Mouse (Mus musculus) liver, embryonic 12.5 days (tissue): ENCODE results near the gene Actb. TPM values are rescaled to one million over a fixed set of nuclear protein-coding genes. Genes with fewer than 3 reads are reported as not detected.
"Not testable (repeated sequence)": the region's sequence is repeated elsewhere in the genome, so short reads cannot be mapped to it uniquely, and the experiment has no call there.

Experiments
- ATAC-seq: fragments of 200-750 bp; cut with Nextera tagmentation; 2 replicates; pipeline ENCODE4 v1.8.0; 2017; ENCODE audit warnings: moderate number of reproducible peaks, mild to moderate bottlenecking, moderate library complexity
- H3K27ac ChIP-seq: fragments of 300-500 bp; sonication (generic); 2 replicates; pipeline ENCODE4 v1.5.1; 2016; ENCODE audit warnings: mild to moderate bottlenecking
- H3K27me3 ChIP-seq: fragments of 300-500 bp; sonication (generic); replicated peaks from 2 replicates; pipeline ENCODE4 v1.6.1; 2016; ENCODE audit warnings: mild to moderate bottlenecking, moderate library complexity
- H3K36me3 ChIP-seq: fragments of 300-500 bp; sonication (generic); 2 replicates; pipeline ENCODE4 v1.6.1; 2016; ENCODE audit warnings: mild to moderate bottlenecking, moderate library complexity
- H3K4me1 ChIP-seq: fragments of 300-500 bp; sonication (generic); 2 replicates; pipeline ENCODE4 v1.6.1; 2016
- H3K4me2 ChIP-seq: fragments of 300-500 bp; sonication (generic); 2 replicates; pipeline ENCODE4 v1.6.1; 2016; ENCODE audit warnings: mild to moderate bottlenecking, moderate library complexity
- H3K4me3 ChIP-seq: fragments of 300-500 bp; sonication (generic); 2 replicates; pipeline ENCODE4 v1.5.1; 2016; ENCODE audit warnings: mild to moderate bottlenecking, moderate library complexity
- H3K9ac ChIP-seq: fragments of 300-500 bp; sonication (generic); 2 replicates; pipeline ENCODE4 v1.6.1; 2016; ENCODE audit warnings: mild to moderate bottlenecking, moderate library complexity
- H3K9me3 ChIP-seq: fragments of 300-500 bp; sonication (generic); replicated peaks from 2 replicates; pipeline ENCODE4 v1.6.1; 2016; ENCODE audit warnings: mild to moderate bottlenecking, moderate library complexity
- WGBS: fragments of 180-500 bp; shearing (Covaris S2); methylation state at CpG from one replicate; pipeline ENCODE4 v1.1.7; 2016; ENCODE audit not compliant: insufficient replicate concordance; 5-methylcytosine and 5-hydroxymethylcytosine counted together
- polyA plus RNA-seq: library from polyadenylated mRNA; unstranded; fragments of >200 nt; fragmentation: Nextera tagmentation; extraction: Ambion mirVana; gene quantifications from 2 replicates; pipeline ENCODE4 v1.2.1, GENCODE M21; 2016

The Actb gene
- polyA plus RNA-seq, 1 experiment from 2014 or later, result 7,775 TPM

DNA sequence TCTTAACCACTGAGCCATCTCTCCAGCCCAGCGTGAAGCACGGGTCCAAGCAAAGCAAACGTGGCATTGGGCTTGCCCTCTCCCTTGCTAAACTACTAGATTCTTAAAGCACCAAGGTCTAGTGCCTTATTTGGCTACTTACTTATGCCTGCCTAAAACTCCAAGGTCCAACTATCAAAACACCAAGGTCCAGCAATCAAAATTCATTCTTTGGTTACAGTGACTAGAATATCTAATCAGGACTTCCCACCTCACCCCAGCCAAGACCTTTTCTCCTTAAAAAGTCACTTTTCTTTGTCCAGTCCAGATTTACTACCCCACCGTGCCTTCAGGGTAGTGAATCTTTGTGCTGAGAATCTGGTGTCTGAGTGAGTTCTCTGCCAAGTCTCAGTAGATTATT, 8.2 kb downstream of the Actb start:
- ATAC-seq, result no peak
- Histone ChIP-seq H3K27me3 (no peaks in the 10 kb centered on the region), H3K36me3 (peaks cover 46% of the 10 kb centered on the region), H3K4me2 (no peak overlapping the region), H3K9ac (no peak overlapping the region), H3K27ac (no peak overlapping the region), H3K4me3 (no peak overlapping the region), H3K4me1 (peaks cover 45% of the 10 kb centered on the region), H3K9me3 (no peaks in the 10 kb centered on the region)
- WGBS, result 76% methylated on average over 4 of the region's 4 CpGs

DNA sequence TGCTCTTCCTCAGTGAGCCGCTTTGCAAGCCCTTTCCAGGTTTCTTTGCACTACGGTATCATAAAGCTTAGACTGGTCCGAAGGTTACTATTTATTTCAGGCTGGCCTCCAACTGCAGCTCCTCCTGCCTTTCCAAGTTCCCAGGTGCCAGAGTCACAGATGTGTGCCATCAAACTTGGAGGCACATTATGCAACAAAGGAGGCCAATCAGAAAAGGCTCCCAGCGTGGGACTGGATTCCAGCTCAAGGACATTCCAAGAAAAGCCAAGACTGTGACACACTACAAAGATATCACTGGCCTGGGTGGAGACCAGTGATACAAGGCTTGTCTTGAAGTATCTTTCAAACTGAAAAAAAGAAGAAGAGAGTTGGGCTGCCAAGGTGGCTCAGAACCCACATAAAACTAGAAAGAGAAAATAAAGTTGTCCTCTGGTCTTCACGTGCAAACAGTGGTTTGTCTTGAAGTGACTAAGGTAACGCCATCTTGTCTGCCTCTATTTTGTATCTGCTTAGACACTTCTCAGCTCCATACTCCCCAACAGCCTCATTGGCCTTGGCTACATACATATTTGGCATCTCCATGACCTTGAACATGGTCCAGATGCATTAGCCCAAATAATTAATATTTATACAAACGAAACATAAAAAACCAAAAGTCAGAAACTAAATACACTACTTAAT, 8.8 kb downstream of the Actb start:
- H3K4me1 ChIP-seq, result peaks cover 41% of the 10 kb centered on the region
- peaks cover 40% of the 10 kb centered on the region for H3K36me3 ChIP-seq
- no peak overlapping the region for H3K9ac ChIP-seq
- no peaks in the 10 kb centered on the region for H3K27me3 ChIP-seq
- no peak overlapping the region for H3K27ac ChIP-seq
- H3K9me3 ChIP-seq, result no peaks in the 10 kb centered on the region
- H3K4me2 ChIP-seq, result no peak overlapping the region
- no peak overlapping the region for H3K4me3 ChIP-seq
- WGBS, result 80% methylated on average over 7 of the region's 7 CpGs
- ATAC-seq, result no peak

DNA sequence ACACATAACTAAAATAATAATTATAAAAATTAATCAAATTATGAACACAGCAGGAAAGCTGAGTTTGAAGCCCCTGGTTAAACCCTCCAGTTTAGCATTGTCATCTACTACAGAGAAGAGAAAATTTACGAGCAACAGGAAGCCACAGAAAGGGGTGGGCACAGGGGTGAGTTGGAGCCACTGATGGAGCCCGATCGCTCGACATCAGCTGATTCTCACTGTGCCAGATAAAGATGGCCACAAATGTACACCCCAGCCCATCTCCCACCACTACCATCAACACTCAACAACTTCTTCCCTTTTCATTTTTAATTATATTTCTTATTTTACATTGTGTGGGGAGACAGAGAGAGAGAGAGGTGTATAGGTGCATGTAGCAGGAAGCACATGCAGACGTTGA, 9.8 kb downstream of the Actb start:
- peak overlapping the region; percentile 79; the same call in 1 of the 2 replicates for H3K27ac ChIP-seq
- peaks cover 30% of the 10 kb centered on the region for H3K36me3 ChIP-seq
- no peak for ATAC-seq
- 43% methylated on average over 5 of the region's 5 CpGs for WGBS
- peaks cover 38% of the 10 kb centered on the region for H3K4me1 ChIP-seq
- H3K9ac ChIP-seq, result no peak overlapping the region
- no peaks in the 10 kb centered on the region for H3K9me3 ChIP-seq
- peak overlapping the region; percentile 96; the same call in 1 of the 2 replicates for H3K4me2 ChIP-seq
- H3K4me3 ChIP-seq, result no peak overlapping the region
- H3K27me3 ChIP-seq, result no peaks in the 10 kb centered on the region

DNA sequence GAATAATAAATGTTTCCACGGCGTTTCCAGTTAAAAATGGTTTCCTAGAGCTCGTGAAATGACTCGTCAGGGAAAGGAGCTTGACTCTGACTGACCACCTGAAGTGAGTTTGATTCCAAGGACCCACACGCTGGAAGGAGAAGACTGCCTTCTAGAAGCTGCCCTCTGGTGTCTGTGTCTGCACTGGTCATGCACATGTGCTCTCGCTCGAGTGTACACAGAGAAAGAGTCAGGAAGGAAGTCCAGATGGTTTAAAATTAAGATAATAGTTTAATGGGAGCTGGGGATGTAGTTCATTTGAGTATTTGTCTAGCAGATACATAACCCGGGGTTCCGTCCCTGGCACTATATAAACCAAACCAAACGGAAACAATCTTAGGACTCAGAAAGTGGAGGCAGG, 10.4 kb downstream of the Actb start:
- 63% methylated on average over 10 of the region's 10 CpGs for WGBS
- peak overlapping the region; percentile 96 for H3K4me2 ChIP-seq
- no peaks in the 10 kb centered on the region for H3K27me3 ChIP-seq
- H3K36me3 ChIP-seq, result peaks cover 24% of the 10 kb centered on the region
- no peaks in the 10 kb centered on the region for H3K9me3 ChIP-seq
- peak overlapping the region; percentile 79 for H3K27ac ChIP-seq
- H3K4me3 ChIP-seq, result peak overlapping the region; percentile 83
- H3K9ac ChIP-seq, result no peak overlapping the region; the same call in 1 of the 2 replicates
- ATAC-seq, result no peak
- H3K4me1 ChIP-seq, result peaks cover 38% of the 10 kb centered on the region

DNA sequence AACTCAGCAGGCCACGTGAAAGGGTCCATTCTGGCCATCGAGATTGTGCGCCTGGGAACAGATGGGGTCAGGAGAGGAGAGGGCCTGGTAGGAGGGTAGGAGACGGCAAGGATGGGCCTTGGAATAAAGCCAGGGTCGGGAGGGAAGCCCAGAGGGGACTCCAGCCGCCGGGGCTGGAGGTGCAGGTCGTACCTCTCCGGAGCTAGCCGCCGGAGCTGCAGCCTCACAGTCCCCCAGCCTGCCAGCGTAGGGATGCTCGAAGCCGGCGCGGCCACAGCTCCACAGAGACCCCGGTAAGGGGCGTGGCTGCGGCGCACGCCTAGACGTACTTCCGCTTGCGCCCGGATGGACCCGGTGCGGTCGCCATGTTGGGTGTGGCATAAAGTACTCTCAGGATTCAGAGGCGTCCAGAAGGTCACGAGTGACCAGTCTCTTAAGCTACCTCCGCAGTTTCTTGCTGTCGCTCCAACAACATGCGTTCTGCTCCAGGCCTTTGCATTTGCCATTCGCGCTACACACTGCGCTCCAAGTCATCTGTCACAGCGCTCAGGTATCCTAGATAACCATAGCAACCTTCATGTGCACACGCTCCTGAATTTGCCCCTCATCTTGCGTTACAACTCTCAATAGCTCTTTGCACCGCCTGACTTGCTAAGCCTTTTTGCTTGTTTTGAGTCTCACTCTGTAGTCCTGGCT, 11.5 kb downstream of the Actb start, which contains the start of gene Fbxl18:
Fbxl18 (minus strand) TSS at position 504 of the 696 bp plus-strand sequence.
- Histone ChIP-seq H3K4me1 (peaks cover 38% of the 10 kb centered on the region), H3K9me3 (no peaks in the 10 kb centered on the region), H3K36me3 (peaks cover 13% of the 10 kb centered on the region), H3K9ac (peak within 1 kb of the TSS; percentile 86), H3K4me3 (peak within 1 kb of the TSS; percentile 83), H3K27ac (peak within 1 kb of the TSS; percentile 79), H3K27me3 (no peaks in the 10 kb centered on the region), H3K4me2 (peak within 1 kb of the TSS; percentile 96)
- ATAC-seq, result peak; percentile 92
- WGBS, result under 1% methylated on average over 40 of the region's 40 CpGs

DNA sequence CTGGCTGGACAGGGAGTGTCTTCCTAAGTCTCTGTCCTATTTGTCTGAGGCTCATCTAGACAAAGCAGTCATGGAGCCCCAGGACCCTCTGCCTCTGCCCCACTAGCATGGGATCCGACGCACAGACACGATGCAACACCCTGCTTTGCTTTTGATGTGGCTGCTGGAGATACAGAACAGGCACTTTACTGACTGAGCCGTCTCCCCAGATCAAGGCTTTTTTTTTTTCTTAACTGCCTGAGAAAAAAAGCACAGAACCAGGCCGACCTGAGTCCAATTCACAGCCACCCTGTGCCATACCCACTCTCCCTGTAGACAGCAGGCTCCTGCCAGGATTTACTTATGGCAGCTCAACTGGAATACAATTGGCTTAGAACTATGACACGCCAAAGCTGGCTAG, 15.2 kb downstream of the Actb start:
- no peak overlapping the region for H3K4me2 ChIP-seq
- ATAC-seq, result no peak
- no peak overlapping the region for H3K9ac ChIP-seq
- H3K36me3 ChIP-seq, result peaks cover 15% of the 10 kb centered on the region
- H3K27me3 ChIP-seq, result no peaks in the 10 kb centered on the region
- no peak overlapping the region for H3K27ac ChIP-seq
- H3K4me3 ChIP-seq, result no peak overlapping the region
- 78% methylated on average over 6 of the region's 6 CpGs for WGBS
- peaks cover 25% of the 10 kb centered on the region for H3K4me1 ChIP-seq
- H3K9me3 ChIP-seq, result no peaks in the 10 kb centered on the region

DNA sequence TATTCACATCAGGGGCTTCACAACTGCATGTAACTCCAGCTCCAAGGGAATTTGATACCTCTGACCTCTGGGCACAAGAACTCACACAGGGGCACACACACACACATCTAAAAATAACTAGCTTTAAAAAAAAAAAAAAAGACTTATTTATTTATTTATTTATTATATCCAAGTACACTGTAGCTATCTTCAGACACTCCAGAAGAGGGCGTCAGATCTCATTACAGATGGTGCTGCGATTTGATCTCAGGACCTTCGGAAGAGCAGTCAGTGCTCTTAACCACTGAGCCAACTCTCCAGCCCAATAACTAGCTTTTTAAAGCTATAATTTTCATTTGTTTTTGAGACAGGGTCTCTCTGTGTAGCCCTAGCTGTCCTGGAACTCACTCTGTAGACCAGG, 19.0 kb downstream of the Actb start:
- H3K4me1 ChIP-seq, H3K4me2 ChIP-seq, H3K9ac ChIP-seq, H3K27me3 ChIP-seq, H3K27ac ChIP-seq, H3K9me3 ChIP-seq, ATAC-seq, H3K4me3 ChIP-seq: not testable (repeated sequence)
- 75% methylated on average over 3 of the region's 3 CpGs for WGBS
- H3K36me3 ChIP-seq, result peaks cover 44% of the 10 kb centered on the region

DNA sequence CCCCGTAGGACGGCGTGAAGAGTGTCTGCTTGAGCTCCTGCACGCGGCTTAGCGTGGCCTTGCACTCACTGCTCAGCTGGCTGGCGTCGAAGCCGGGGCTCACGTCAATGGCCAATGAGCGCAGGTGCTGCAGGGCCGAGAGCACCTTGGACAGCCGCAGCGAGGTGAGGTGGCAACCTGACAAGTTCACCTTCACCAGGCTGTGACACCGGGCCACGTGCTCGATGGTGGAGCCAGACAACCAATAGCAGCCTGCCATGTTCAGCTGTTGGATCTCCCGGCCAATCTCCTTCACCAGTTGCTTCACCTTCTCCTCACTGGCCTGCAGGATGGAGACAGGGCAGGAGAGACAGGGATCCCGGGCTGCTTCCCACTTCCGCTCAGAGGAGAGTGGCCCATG, 19.8 kb downstream of the Actb start:
- no peaks in the 10 kb centered on the region for H3K27me3 ChIP-seq
- H3K9me3 ChIP-seq, result no peaks in the 10 kb centered on the region
- no peak for ATAC-seq
- peaks cover 4% of the 10 kb centered on the region for H3K4me1 ChIP-seq
- H3K27ac ChIP-seq, result no peak overlapping the region
- peaks cover 44% of the 10 kb centered on the region for H3K36me3 ChIP-seq
- H3K4me2 ChIP-seq, result no peak overlapping the region
- no peak overlapping the region for H3K4me3 ChIP-seq
- H3K9ac ChIP-seq, result no peak overlapping the region
- WGBS, result 87% methylated on average over 20 of the region's 20 CpGs

DNA sequence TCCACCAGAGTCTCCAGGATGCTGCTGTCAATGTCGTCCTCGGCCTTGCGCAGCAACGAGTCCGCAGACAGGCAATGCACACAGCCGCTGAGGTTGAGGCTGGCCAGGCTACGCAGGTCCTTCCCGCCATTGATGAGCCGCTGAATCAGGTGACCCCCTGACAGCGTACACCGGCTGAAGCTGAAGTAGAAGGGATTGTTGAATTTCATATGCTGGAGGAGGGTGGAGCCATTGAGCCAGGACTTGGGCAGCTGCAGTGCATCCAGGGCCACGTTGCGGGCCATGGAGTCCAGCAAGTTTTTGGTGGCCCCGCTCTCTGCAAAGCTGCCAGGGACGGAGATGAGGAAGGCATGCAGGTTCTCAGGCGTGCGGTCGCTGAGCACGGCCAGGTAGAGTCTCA, 20.4 kb downstream of the Actb start:
- H3K9ac ChIP-seq, result no peak overlapping the region; the same call in 1 of the 2 replicates

DNA sequence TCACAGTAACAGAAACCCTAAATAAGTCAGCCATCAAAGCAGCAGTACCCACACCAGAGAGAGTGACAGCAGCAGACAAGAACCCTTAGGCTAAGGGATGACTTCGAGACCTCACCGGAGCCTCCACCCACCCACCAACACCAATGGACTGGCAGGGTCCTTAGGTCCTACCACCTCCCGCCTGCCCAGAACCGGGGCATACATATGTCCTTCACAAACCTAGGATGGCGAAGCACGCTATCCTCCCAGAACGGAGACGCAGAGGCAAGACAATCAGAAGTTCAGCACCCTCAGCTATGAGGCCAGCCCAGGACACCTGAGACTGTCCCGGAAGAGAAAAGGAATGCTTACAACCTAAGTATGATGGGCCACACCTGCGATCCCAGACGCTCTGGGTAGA, 24.1 kb downstream of the Actb start:
- no peak overlapping the region for H3K4me3 ChIP-seq
- no peaks in the 10 kb centered on the region for H3K27me3 ChIP-seq
- peaks cover 35% of the 10 kb centered on the region for H3K4me1 ChIP-seq
- WGBS, result 78% methylated on average over 11 of the region's 11 CpGs
- no peaks in the 10 kb centered on the region for H3K9me3 ChIP-seq
- H3K9ac ChIP-seq, result no peak overlapping the region
- H3K27ac ChIP-seq, result no peak overlapping the region
- peaks cover 50% of the 10 kb centered on the region for H3K36me3 ChIP-seq
- no peak for ATAC-seq
- H3K4me2 ChIP-seq, result no peak overlapping the region

More for the DNA sequence above, 20.4 kb downstream of the Actb start:
- Histone ChIP-seq H3K36me3 (peaks cover 44% of the 10 kb centered on the region), H3K4me1 (peaks cover 10% of the 10 kb centered on the region), H3K27me3 (no peaks in the 10 kb centered on the region), H3K4me3 (no peak overlapping the region), H3K4me2 (no peak overlapping the region), H3K9me3 (no peaks in the 10 kb centered on the region), H3K27ac (no peak overlapping the region)
- WGBS, result 89% methylated on average over 19 of the region's 19 CpGs
- no peak for ATAC-seq

DNA sequence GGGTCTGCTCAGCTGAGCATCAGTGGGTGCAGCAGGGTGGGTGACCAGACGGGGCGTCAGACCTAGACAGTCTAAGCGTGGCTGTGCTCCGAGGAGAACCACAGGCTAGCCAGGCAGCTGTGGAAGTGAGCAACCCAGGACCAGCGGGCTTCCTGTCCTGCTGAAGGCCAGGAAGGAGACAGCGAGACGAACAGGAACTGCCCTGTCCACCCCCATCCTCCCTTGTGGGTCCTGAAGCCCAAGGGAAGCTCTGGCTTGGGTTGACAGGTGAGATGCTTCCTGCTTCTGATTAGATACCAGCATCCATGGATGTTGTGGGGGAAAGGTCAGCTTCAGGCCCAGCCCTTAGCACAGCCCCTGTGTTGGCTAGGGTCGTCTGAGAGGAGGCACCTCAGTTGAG, 24.6 kb downstream of the Actb start:
- ATAC-seq, result no peak
- no peak overlapping the region for H3K4me3 ChIP-seq

DNA sequence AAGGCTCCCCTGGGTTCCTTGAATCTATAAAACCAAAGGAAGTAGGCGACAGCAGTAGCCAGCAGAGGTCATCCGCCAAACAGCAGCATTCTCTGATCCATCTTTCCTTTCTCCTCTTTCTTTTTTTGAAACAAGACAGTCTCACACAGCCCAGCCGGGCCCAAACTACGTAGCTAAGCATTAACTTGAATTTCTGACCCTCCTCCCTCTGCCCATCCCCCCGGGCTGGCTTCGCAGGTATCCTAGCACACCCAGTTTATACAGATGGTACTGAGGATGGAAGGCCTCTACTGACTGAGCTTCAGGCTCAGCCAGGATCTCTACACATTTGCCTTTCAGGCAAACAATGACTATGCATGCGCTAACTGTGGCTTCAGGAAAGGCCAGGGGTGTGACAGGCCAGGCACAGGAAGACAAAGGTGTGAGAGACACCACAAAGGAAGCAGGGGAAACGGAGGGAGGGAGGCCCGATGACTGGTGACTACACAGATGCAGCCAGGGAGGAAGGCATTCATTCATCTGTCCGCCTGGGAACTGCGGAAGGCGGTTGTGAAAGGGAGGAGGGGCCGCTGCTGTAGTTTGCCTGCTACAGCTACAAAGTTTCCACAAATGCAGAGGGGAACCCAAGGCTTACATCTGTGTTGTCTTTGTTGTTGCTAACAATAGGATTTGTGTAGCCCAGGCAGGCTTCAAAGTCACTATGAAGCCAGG, 25.6 kb downstream of the Actb start:
- Histone ChIP-seq H3K27ac (peak overlapping the region; percentile 13; the same call in 1 of the 2 replicates), H3K4me2 (no peak overlapping the region), H3K9me3 (no peaks in the 10 kb centered on the region), H3K27me3 (no peaks in the 10 kb centered on the region), H3K4me1 (peaks cover 40% of the 10 kb centered on the region), H3K9ac (no peak overlapping the region), H3K36me3 (peaks cover 49% of the 10 kb centered on the region), H3K4me3 (no peak overlapping the region)
- 35% methylated on average over 13 of the region's 13 CpGs for WGBS
- no peak for ATAC-seq

More for the DNA sequence above, 24.6 kb downstream of the Actb start:
- Histone ChIP-seq H3K4me1 (peaks cover 40% of the 10 kb centered on the region), H3K27ac (0 out of 2 replicates have a peak overlapping the region, but pooled peaks have one; percentile 47), H3K36me3 (peaks cover 49% of the 10 kb centered on the region), H3K4me2 (no peak overlapping the region), H3K9me3 (no peaks in the 10 kb centered on the region), H3K27me3 (no peaks in the 10 kb centered on the region), H3K9ac (no peak overlapping the region)
- 46% methylated on average over 8 of the region's 8 CpGs for WGBS
